Mouse (Mus musculus) E14TG2a.4 (cell line): Measurements from ENCODE around the gene Aldh5a1.
A peak's percentile ranks its signal among the peaks of the same experiment; 100 is the strongest.

Experiments used
- H3K27me3 ChIP-seq: 2 replicates; pipeline ENCODE4 v1.6.1; 2014; ENCODE audit warnings: low read length, control low read depth; ENCODE audit not compliant: insufficient read depth
- H3K36me3 ChIP-seq: 2 replicates; pipeline ENCODE4 v1.6.1; 2014; ENCODE audit warnings: low read length, control low read depth; ENCODE audit not compliant: insufficient read depth
- H3K4me1 ChIP-seq: replicated peaks from 2 replicates; pipeline ENCODE4 v1.6.1; 2014; ENCODE audit warnings: low read depth, low read length, control low read depth
- H3K4me3 ChIP-seq: replicated peaks from 2 replicates; pipeline ENCODE4 v1.5.1; 2014; ENCODE audit warnings: mild to moderate bottlenecking, low read length
- H3K9me3 ChIP-seq: 2 replicates; pipeline ENCODE4 v1.6.1; 2014; ENCODE audit warnings: low read length, control low read depth
- CTCF ChIP-seq: conservative IDR thresholded peaks from 2 replicates; pipeline ENCODE4 v1.5.1; 2014; ENCODE audit warnings: low read length
- NANOG ChIP-seq: IDR thresholded peaks from 2 replicates; pipeline ENCODE4 v1.6.1; 2014; ENCODE audit warnings: borderline replicate concordance, low read length, mixed read lengths
- POU5F1 ChIP-seq: IDR thresholded peaks from 2 replicates; pipeline ENCODE4 v1.6.1; 2014; ENCODE audit warnings: low read length, borderline replicate concordance

The Aldh5a1 gene

GRCm38 (mm10) chr13:24960084-24960483, 22.6 kb upstream of the Aldh5a1 start:
- TF ChIP-seq NANOG (no peak), POU5F1 (no peak), CTCF (no peak)
- H3K9me3 ChIP-seq = no peaks in the 10 kb centered on the region
- H3K4me3 ChIP-seq = no peak overlapping the region
- H3K27me3 ChIP-seq = peaks cover 17% of the 10 kb centered on the region
- peaks cover 15% of the 10 kb centered on the region for H3K4me1 ChIP-seq
- H3K36me3 ChIP-seq = no peaks in the 10 kb centered on the region

DNA sequence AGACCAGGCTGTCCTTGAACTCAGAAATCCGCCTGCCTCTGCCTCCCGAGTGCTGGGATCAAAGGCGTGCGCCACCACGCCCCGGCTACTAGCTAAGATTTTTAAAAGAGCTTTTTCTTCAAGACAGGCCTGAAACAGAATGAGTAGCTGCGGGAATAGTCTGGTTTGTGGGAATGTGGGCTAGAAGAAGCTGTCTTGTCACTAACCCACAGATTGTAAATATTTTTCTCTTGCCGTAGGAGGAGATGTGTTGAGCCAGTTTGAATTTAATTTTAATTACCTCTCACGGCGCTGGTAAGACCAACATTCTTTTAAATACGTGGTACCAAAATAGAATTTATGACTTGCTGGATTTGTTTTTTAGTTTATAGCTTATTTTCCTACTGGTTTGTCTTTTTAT, 21.2 kb upstream of the Aldh5a1 start:
- TF ChIP-seq NANOG (no peak), CTCF (no peak), POU5F1 (no peak)
- H3K4me3 ChIP-seq = no peak overlapping the region
- no peaks in the 10 kb centered on the region for H3K36me3 ChIP-seq
- no peaks in the 10 kb centered on the region for H3K9me3 ChIP-seq
- H3K4me1 ChIP-seq = peaks cover 14% of the 10 kb centered on the region
- H3K27me3 ChIP-seq = peaks cover 18% of the 10 kb centered on the region

GRCm38 (mm10) chr13:24955500-24955899, 18.0 kb upstream of the Aldh5a1 start:
- 0 out of 2 replicates have a peak overlapping the region, but pooled peaks have one; percentile 7 for H3K4me3 ChIP-seq
- H3K27me3 ChIP-seq = peaks cover 18% of the 10 kb centered on the region
- no peaks in the 10 kb centered on the region for H3K36me3 ChIP-seq
- TF ChIP-seq CTCF = no peak
- TF ChIP-seq NANOG = no peak
- no peak for TF ChIP-seq POU5F1
- peaks cover 14% of the 10 kb centered on the region for H3K4me1 ChIP-seq
- no peaks in the 10 kb centered on the region for H3K9me3 ChIP-seq

- no peaks in the 10 kb centered on the region for H3K9me3 ChIP-seq
- H3K4me1 ChIP-seq = peaks cover 14% of the 10 kb centered on the region
- peaks cover 18% of the 10 kb centered on the region for H3K27me3 ChIP-seq
- no peaks in the 10 kb centered on the region for H3K36me3 ChIP-seq
- H3K4me3 ChIP-seq = 0 out of 2 replicates have a peak overlapping the region, but pooled peaks have one; percentile 7
- TF ChIP-seq NANOG = no peak
- no peak for TF ChIP-seq POU5F1
- TF ChIP-seq CTCF = no peak
Observed at GRCm38 (mm10) chr13:24955091-24955490, 17.6 kb upstream of the Aldh5a1 start.

DNA sequence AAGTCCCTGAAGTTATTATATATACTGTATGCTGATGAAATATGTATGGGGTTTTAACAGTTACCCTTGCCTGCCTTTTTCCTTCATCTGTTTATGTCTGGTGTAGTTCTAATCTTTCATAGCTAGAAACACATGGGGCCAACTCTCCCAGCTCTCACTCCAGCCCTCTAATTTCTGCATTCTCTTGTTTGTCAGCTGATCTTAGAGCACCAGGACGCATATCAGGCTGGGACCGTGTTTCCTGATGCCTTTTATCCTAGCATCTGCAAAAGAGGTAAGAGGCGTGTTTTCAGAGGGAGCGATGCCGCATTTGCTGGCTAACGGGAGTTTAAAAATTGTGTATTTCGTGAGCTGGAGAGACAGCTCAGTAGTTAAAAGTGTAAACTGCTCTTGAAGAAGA, 15.2 kb upstream of the Aldh5a1 start:
- peaks cover 14% of the 10 kb centered on the region for H3K4me1 ChIP-seq
- H3K4me3 ChIP-seq = no peak overlapping the region
- H3K9me3 ChIP-seq = no peaks in the 10 kb centered on the region
- H3K27me3 ChIP-seq = peaks cover 18% of the 10 kb centered on the region
- TF ChIP-seq POU5F1 = no peak
- no peak for TF ChIP-seq NANOG
- no peak for TF ChIP-seq CTCF
- H3K36me3 ChIP-seq = no peaks in the 10 kb centered on the region

- 0 out of 2 replicates have a peak, but pooled peaks cover 3% of the 10 kb centered on the region for H3K4me1 ChIP-seq
- H3K4me3 ChIP-seq = no peak overlapping the region
- no peaks in the 10 kb centered on the region for H3K9me3 ChIP-seq
- H3K36me3 ChIP-seq = no peaks in the 10 kb centered on the region
- peaks cover 7% of the 10 kb centered on the region for H3K27me3 ChIP-seq
- no peak for TF ChIP-seq POU5F1
- no peak for TF ChIP-seq NANOG
- no peak for TF ChIP-seq CTCF
Observed at GRCm38 (mm10) chr13:24948870-24949269, 11.4 kb upstream of the Aldh5a1 start.

DNA sequence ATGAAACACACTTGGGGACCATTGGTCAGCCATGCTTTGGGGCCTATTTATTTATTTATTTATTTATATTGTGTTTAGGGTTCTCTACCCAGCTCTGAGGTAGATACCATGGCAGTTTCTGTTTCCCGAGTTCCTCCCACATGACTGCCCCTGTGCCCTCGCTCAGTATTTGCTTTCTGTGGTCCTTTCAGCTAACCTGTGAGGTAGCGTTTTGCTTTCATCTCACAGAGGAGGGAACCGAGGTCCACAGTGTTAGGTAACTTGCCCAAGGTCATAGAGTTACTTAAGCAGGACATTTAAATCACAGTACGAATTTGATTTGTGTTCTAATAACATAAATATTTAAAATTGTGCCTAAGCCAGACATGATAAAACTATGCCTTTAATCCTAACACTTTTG, 9.7 kb upstream of the Aldh5a1 start:
- peaks cover 6% of the 10 kb centered on the region for H3K9me3 ChIP-seq
- H3K36me3 ChIP-seq = no peaks in the 10 kb centered on the region
- 0 out of 2 replicates have a peak, but pooled peaks cover 5% of the 10 kb centered on the region for H3K4me1 ChIP-seq
- H3K27me3 ChIP-seq = no peaks in the 10 kb centered on the region
- no peak for TF ChIP-seq POU5F1
- TF ChIP-seq CTCF = no peak
- no peak for TF ChIP-seq NANOG
- H3K4me3 ChIP-seq = no peak overlapping the region

DNA sequence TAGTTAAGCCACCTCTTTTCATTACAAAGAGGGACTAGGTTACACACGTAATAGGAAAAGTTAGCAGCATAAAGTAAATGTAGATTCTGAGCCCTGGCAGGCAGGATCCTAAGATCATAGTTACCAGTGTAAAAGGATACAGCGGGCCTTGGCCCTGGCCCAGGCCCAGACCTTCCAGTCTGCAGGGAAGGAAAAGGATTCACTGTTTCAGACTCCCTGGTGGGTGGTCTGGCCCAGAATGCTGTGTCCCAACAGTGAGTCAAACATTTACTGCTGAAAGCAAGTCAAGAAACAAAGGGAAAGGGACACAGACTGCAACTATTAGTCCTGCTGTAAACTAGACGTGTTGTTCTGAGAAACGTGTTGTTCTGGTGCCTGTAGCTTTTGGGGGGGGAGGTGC, 8.1 kb upstream of the Aldh5a1 start:
- Histone ChIP-seq H3K4me3 (no peak overlapping the region), H3K4me1 (0 out of 2 replicates have a peak, but pooled peaks cover 9% of the 10 kb centered on the region), H3K9me3 (peaks cover 6% of the 10 kb centered on the region), H3K27me3 (no peaks in the 10 kb centered on the region), H3K36me3 (no peaks in the 10 kb centered on the region)
- no peak for TF ChIP-seq POU5F1
- TF ChIP-seq CTCF = no peak
- no peak for TF ChIP-seq NANOG

GRCm38 (mm10) chr13:24943303-24943702, 5.8 kb upstream of the Aldh5a1 start:
- Histone ChIP-seq H3K27me3 (peaks cover 3% of the 10 kb centered on the region), H3K4me1 (0 out of 2 replicates have a peak, but pooled peaks cover 13% of the 10 kb centered on the region), H3K9me3 (peaks cover 6% of the 10 kb centered on the region), H3K4me3 (no peak overlapping the region), H3K36me3 (no peaks in the 10 kb centered on the region)
- TF ChIP-seq CTCF (no peak), NANOG (no peak), POU5F1 (no peak)
